Mouse (Mus musculus): ENCODE results near the gene 1700028P14Rik. TPM values are rescaled to one million over a fixed set of nuclear protein-coding genes. Genes with fewer than 3 reads are reported as not detected.
A peak's percentile ranks its signal among the peaks of the same experiment; 100 is the strongest.

The 1700028P14Rik gene
- total RNA-seq, 2 experiments from 2014 or later, result not detected

DNA sequence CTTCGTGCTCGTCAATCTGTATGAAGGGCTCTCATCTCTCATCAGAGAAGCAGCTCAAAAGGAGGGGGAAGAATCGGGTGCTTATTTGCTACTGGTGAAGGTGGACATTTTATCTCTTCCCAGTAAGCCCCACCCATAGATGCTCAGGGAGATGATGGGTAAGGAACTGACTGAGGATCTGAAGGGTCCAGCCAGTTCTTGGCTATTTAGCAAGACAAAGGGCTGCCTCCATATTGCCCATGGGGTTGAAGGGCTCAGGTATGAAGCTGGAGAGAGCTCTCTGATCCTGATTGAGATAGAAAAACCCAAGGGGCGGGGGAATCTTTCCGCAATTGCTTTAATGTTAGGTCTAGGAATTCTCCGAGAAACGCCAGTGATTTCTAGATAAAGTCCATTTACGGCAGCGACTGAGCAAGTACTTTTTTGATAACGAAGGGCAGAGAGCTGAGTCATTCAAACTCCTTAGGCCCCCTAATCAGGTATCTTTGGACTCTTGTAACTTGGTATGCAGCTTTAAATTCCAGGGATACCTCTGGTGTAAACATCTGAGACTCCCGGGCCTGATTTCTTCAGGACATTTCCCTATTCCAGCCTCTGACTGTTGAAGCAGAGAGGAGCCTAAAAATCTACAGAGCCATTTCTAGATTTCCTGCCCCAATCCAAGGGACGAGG lies 4.8 kb upstream of the 1700028P14Rik start:
- no peak overlapping the region for H3K4me3 ChIP-seq
- H3K27ac ChIP-seq, result no peak overlapping the region
- TF ChIP-seq CTCF (IDR thresholded peaks at IDR 0.05), result no peak
- no peak for DNase-seq
- intact Hi-C loops (cut with DNase I), result no loop called here

DNA sequence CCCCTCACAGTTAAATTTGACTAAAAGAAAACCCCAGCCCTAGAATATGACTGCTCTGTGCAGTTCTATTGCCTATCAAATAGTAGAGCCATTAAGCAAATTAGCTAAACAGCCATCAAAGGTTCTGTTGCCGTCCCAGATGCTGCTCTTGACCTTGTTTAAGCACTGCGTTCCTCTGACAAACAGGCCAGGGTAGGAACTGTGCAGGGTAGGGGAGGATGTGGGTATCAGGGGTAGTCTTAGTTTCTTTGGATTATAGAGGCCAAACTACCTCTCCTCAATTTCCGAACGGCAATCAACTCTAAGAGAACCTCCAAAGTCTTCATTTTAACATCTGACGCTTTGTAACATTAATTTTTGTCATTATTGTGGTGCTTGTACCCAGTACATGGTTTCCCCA lies 542 bp upstream of the 1700028P14Rik start:
- TF ChIP-seq CTCF (IDR thresholded peaks at IDR 0.05), result no peak
- no peak for DNase-seq
- Histone ChIP-seq H3K27ac (no peak overlapping the region), H3K4me3 (no peak overlapping the region)
- intact Hi-C loops (cut with DNase I), result no loop called here

DNA sequence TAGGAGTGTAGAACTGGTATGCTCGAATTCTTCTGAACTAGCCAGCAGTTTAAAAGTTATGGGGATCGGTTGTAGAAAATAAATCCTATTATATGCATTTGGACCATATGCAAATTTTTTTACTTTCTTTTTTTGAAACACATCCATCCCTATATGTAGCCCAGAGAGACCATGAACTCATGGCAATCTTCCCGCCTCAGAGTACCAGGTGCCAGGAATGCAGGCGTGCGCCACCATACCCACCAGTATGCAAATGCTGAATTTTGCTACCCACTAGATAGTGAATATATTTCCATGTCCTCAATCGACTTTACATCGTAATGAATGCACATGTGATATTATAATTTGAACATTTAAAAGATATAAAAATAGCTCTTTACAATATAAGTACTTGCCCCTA lies 5.3 kb downstream of the 1700028P14Rik start:
- intact Hi-C loops (cut with DNase I), result no loop called here
- TF ChIP-seq CTCF (IDR thresholded peaks at IDR 0.05), result no peak
- H3K4me3 ChIP-seq, result no peak overlapping the region
- H3K27ac ChIP-seq, result no peak overlapping the region
- no peak for DNase-seq

DNA sequence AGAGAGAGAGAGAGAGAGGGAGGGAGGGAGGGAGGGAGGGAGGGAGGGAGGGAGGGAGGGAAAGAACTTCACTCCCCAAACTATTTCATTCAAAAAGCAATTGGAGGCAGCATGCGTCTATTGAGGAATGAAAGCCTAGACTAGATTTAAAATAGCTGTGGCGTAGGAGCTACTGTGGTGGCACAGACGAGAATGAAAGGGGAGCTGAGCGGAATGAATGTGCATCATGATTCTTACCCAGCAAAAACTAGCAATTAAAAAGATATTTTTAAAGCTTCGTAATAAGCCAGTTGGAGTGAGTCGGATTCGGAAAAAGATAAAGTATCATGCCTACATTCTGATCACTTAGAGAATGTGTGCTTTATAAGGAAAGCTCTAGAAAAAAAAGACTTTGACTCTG lies 7.3 kb downstream of the 1700028P14Rik start:
- no peak for TF ChIP-seq CTCF (IDR thresholded peaks at IDR 0.05)
- H3K27ac ChIP-seq, result no peak overlapping the region
- intact Hi-C loops (cut with DNase I), result no loop called here
- H3K4me3 ChIP-seq, result no peak overlapping the region
- no peak for DNase-seq

DNA sequence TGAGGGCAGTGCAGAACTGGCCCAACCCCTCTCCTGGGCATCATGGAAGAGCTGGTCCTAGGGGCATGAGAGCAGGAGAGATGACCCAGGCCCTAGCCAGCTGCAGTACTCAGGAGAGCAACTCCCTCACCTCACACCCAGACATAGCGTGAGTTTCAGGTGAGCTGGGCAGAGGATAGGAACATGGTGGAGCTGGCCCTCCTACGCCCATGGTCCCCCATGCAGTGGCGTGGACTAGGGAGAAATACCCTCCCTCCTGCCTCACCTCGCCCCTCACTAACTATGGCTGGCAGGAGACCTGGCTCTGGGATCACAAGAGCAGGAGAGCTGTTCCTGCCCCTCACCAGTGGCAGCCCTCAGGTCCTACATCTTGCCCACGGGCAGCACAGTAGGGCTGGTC lies 8.8 kb downstream of the 1700028P14Rik start:
- DNase-seq, result no peak
- Histone ChIP-seq H3K4me3 (no peak overlapping the region), H3K27ac (no peak overlapping the region)
- intact Hi-C loops (cut with DNase I), result no loop called here
- no peak for TF ChIP-seq CTCF (IDR thresholded peaks at IDR 0.05)

DNA sequence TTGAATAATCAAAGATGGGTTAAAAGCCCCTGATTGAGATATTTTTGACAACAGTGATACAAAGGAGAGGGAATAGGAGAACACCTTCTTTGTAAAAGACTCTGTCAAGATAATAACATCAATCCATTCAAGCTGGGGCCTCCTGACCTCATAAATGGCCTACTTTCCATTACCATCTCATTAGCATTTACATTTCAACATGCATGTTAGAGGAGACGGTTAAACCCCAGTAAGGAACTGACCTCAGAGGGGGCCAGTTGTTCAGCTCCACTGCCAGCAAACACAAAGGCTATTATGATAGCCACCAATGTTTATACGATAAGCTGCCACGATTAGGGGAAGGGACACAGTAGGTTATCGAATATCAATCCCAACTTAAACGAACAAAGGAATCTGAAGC lies 15.8 kb downstream of the 1700028P14Rik start:
- no peak overlapping the region for H3K27ac ChIP-seq
- intact Hi-C loops (cut with DNase I), result no loop called here
- DNase-seq, result no peak
- TF ChIP-seq CTCF (IDR thresholded peaks at IDR 0.05), result no peak
- no peak overlapping the region for H3K4me3 ChIP-seq

DNA sequence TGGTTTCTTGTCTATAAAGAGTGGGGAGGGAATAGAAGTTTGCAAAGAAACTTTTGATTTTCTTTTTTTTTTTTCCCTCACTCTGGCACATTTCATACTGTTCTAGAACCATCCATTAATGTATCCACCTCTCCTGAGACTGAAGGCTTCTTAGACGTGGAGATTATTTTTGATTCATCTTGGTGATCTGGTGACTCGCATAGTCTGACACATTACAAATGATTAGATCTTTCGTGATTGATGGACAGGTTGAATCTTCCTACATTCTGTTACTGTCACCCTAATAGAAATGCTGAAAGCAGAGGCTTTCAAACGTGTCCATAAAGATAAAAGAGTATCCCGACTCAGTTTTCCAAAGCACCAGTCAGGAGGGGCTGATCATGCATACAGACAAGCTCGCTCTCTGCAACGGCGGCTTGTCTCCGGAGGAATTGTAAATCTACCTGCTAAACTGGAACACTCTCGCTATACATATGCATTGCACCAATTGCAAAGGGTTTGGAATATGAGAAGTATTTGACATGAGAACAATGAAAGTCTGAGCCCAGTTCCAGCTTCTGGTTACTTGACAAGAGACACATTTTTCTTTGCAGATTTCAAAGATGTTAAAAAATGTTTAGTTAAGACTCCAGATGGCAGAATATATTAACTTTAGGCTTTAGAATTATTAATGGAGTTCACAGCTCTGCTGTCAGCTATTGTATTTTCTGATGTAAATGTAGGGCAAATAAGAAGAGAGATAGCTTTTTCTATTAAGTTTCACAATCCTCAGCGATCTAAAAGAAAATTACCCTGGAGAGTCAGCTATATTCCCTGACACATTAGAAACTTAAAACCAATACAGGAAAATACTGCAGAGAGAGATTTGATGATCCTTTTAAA lies 20.8 kb downstream of the 1700028P14Rik start:
- H3K27ac ChIP-seq, result no peak overlapping the region
- H3K4me3 ChIP-seq, result no peak overlapping the region
- intact Hi-C loops (cut with DNase I), result no loop called here
- no peak for TF ChIP-seq CTCF (IDR thresholded peaks at IDR 0.05)
- DNase-seq, result no peak

DNA sequence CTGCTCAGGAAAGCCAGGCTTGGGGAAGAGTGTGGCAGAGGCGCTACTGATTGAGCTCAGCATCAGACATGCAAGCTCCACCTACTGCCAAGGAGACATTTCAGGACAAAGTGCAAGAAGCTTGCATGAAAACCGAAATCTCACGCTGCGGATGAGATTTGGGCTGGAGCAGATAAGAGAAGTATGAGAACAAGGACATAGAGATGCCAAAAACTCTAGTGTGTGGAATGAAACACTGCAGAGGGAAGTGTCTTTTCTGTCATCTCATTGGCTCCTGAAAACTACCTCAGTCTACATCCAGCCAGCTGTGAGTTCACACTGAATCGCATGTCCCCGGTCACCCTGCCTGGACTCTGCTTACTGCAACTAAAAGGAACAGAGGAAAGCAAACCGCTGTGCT lies 38.3 kb downstream of the 1700028P14Rik start:
- intact Hi-C loops (cut with DNase I), result no loop called here
- Histone ChIP-seq H3K4me3 (no peak overlapping the region), H3K27ac (no peak overlapping the region)
- no peak for DNase-seq
- peak; percentile 9; the same call in 1 of the 2 replicates for TF ChIP-seq CTCF (IDR thresholded peaks at IDR 0.05)

DNA sequence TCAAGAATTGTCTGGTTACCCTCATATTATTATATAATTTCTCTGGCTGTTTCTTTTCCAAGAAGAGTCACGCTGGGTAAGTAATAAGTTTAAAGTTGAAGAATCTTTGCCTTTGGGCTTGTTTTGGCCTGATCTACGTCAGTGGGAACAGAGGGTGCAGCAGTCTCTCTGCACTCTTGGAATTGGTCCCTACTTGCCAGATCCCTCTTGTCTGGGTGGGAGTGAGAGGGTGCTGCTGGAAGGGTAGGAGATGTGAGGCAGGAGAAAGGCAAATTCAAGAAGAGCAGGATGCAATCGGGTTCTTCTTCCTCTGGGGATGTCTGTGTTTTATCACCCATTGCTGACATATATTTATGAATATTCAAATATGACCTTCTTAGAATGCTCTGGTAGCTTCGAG lies 42.9 kb downstream of the 1700028P14Rik start:
- no peak for TF ChIP-seq CTCF (IDR thresholded peaks at IDR 0.05)
- H3K4me3 ChIP-seq, result no peak overlapping the region
- intact Hi-C loops (cut with DNase I), result no loop called here
- no peak overlapping the region for H3K27ac ChIP-seq
- no peak for DNase-seq

DNA sequence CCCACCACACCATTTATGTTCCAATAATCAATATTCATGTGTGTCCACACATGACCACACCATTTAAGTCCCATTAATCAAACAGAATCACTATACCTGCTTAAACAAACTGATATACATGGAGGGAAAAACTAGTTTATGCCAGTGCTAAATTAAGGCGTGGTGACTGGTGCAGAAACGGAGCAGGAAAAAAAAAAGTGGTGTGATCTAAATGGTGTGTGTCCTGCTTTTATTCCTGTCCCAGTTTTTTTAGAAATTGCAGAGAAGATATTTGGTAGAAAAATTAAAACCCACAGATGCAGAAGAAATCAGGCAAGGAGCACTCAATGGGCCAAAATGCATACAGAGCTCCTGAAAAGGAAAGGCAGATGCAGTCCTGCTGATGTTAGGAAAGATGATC lies 44.7 kb downstream of the 1700028P14Rik start:
- intact Hi-C loops (cut with DNase I), result no loop called here
- Histone ChIP-seq H3K4me3 (no peak overlapping the region), H3K27ac (no peak overlapping the region)
- DNase-seq, result no peak
- TF ChIP-seq CTCF (IDR thresholded peaks at IDR 0.05), result no peak

DNA sequence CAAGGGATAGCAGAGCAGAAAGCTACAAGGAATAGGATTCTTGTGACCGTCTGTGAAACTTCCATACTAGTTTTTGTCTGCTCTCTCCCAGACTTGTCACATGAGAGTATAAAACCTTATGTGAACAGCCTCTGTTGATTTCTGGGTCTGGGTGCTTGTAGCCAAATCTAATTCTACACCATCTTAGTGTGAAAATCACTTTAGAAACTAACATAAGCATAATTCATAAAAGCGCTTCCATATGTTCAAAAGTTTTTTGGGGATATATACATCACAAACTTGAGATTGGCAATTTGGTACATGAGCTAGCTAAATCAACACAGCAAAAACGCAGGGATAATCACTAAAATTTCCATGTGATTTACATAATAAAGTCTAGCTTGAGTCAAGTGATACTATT lies 57.7 kb downstream of the 1700028P14Rik start:
- Histone ChIP-seq H3K4me3 (no peak overlapping the region), H3K27ac (no peak overlapping the region)
- DNase-seq, result no peak
- TF ChIP-seq CTCF (IDR thresholded peaks at IDR 0.05), result no peak
- intact Hi-C loops (cut with DNase I), result no loop called here

DNA sequence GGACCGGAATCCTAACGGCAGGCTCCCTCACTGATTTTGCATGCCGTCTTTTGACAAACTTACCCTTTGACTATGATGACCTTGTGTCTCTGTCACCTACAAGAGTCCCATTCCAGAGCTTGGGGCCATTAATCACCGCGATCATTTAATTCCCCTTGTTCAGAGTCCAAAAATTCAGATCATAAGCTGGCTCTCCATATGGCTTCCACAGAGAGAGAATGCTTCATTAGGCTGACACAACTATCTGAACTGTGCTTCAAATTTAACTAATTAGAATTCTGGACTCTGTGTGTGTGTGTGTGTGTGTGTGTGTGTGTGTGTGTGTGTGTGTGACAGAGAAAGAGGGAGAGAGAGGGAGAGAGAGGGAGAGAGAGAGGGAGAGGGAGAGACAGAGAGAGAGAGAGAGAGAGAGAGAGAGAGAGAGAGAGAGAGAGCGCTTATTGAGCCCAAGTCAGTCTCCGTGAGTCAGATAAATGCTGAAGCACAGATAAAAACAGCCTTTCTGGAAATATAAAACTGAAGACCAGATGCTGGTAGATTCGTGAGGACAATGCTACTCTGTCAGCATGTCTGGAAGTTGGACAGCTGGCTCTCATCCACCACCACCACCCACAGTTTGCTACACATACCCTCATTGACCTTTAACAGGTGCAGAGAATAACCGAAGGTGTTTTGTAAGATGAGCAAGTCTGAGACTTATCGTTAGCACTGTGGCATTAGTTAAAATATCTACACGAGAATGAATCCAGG lies 73.8 kb downstream of the 1700028P14Rik start:
- no peak overlapping the region for H3K27ac ChIP-seq
- TF ChIP-seq CTCF (IDR thresholded peaks at IDR 0.05), result no peak
- no peak for DNase-seq
- intact Hi-C loops (cut with DNase I), result no loop called here
- no peak overlapping the region for H3K4me3 ChIP-seq

DNA sequence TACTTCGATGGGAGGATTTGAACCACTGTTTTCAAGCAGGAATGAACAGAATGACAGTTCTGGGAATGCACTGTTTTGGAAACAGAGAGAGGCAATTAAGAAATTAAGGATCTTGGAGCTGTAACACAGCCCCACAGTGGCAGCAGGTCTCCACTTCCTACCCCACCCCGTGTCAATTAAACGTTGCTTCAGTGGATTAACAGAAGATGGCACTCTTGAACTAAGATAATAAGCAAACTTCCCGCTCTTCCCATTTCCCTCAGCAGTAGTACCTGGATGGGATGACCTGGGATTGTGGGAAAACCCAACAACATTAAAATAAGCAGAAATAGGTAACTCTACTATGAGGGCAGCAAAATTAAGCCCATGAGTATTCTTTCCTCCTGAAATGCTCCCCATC lies 75.9 kb downstream of the 1700028P14Rik start:
- no peak overlapping the region for H3K27ac ChIP-seq
- no peak overlapping the region for H3K4me3 ChIP-seq
- no peak for DNase-seq
- TF ChIP-seq CTCF (IDR thresholded peaks at IDR 0.05), result peak; percentile 22; the same call in 1 of the 2 replicates
- intact Hi-C loops (cut with DNase I), result no loop called here

Data from gastrocnemius, adult 2 months (tissue).